Mouse (Mus musculus): ENCODE measurements around the gene Olfr9. TPM values are rescaled to one million over a fixed set of nuclear protein-coding genes. Genes with fewer than 3 reads are reported as not detected.
"Not testable (repeated sequence)": the region's sequence is repeated elsewhere in the genome, so short reads cannot be mapped to it uniquely, and the experiment has no call there.

The Olfr9 gene
- polyA plus RNA-seq (2016; fragmentation: Nextera tagmentation; extraction: Ambion mirVana): 0.06 TPM in 1 of 2 replicates, not detected in the other

DNA sequence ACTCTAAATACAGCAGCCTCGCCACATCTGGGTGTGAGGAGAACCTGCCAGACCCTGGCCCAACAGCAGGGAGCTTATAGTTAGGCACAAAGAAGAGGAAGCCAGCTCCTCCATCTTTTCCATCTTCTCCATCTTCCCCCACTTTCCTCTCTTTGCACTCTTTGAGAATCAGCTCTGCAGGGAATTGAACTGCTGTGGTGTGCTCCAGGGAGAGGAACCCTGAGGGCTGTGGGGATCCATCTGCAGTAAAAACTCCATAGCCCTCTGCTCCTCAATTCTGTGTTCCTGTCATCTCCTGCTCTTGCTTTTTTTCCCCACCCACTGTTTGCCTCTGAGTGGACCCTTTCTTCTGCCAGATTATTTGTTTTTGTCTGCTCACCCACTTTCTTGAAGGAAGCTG lies at the start of gene Olfr9:
Olfr9 (plus strand) TSS at position 301 of the 400 bp plus-strand sequence.
- H3K36me3 ChIP-seq; DNase-seq (ENCODE audit: low spot score): not testable (repeated sequence)
- 68% methylated on average over 1 of the region's 1 CpGs for WGBS

GRCm38 (mm10) chr10:128940475-128941061 lies 48.7 kb upstream of the Olfr9 start:
- Histone ChIP-seq H3K9me3 (no peaks in the 10 kb centered on the region), H3K4me1 (replicated peaks) (no peaks in the 10 kb centered on the region), H3K27ac (no peak overlapping the region), H3K36me3 (no peaks in the 10 kb centered on the region), H3K27me3 (ENCODE audit: insufficient read depth, poor library complexity, severe bottlenecking) (peaks cover 20% of the 10 kb centered on the region), H3K4me3 (no peak overlapping the region)
- DNase-seq (ENCODE audit: low spot score): no peak
- WGBS: 87% methylated on average over 10 of the region's 10 CpGs

More for the DNA sequence above, at the start of gene Olfr9:
- H3K27me3 ChIP-seq (ENCODE audit: insufficient read depth, poor library complexity, severe bottlenecking); H3K27ac ChIP-seq; H3K4me1 ChIP-seq (replicated peaks); H3K4me3 ChIP-seq; H3K9me3 ChIP-seq: not testable (repeated sequence)

GRCm38 (mm10) chr10:128945675-128946074 lies 43.6 kb upstream of the Olfr9 start:
- H3K27ac ChIP-seq: no peak overlapping the region
- 20% methylated on average over 3 of the region's 3 CpGs for WGBS
- DNase-seq (ENCODE audit: low spot score): no peak
- no peaks in the 10 kb centered on the region for H3K4me1 ChIP-seq (replicated peaks)
- H3K36me3 ChIP-seq: no peaks in the 10 kb centered on the region
- no peak overlapping the region for H3K4me3 ChIP-seq
- H3K27me3 ChIP-seq (ENCODE audit: insufficient read depth, poor library complexity, severe bottlenecking): no peaks in the 10 kb centered on the region; the same call in 1 of the 2 replicates
- no peaks in the 10 kb centered on the region for H3K9me3 ChIP-seq

- Histone ChIP-seq H3K27me3 (ENCODE audit: insufficient read depth, poor library complexity, severe bottlenecking) (no peaks in the 10 kb centered on the region; the same call in 1 of the 2 replicates), H3K9me3 (no peaks in the 10 kb centered on the region), H3K36me3 (no peaks in the 10 kb centered on the region), H3K4me3 (no peak overlapping the region), H3K27ac (no peak overlapping the region), H3K4me1 (replicated peaks) (no peaks in the 10 kb centered on the region)
- DNase-seq (ENCODE audit: low spot score): no peak
- WGBS: 94% methylated on average over 4 of the region's 4 CpGs
Measured at GRCm38 (mm10) chr10:128947496-128947895, 41.7 kb upstream of the Olfr9 start.

DNA sequence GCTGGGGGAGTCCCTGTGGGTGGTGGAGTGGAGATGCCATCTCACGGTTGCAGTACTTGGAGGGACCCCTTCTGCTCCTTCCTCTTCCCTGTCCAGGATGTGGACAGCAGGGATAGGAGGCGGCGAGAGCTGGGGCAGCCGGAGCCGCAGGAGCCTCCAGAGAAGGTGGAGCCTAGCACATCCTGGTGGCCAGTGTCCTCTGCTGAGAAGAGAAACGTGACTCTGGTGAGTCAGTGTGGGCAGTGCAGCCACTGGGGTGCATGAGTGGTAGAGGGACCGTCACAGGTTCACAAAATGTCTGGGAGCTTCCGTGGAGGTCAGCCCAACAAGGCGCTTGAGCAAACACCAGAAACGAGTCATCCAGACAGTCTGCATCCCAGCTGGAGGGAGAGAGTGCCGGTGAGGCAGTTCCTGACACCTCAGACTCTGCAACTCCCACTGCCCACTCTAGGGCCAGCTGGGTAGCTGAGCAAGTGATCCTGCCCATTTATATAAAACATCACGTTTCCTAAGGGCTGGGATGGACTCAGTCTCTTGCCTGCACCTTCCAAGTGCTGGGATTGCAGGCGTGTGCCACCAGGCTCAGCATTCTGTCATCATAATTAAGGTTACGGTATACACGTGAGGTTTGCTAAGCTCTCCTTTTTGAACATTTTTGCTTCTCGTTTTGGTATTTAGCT lies 38.9 kb upstream of the Olfr9 start:
- H3K27me3 ChIP-seq (ENCODE audit: insufficient read depth, poor library complexity, severe bottlenecking): no peaks in the 10 kb centered on the region
- 69% methylated on average over 16 of the region's 16 CpGs for WGBS
- H3K36me3 ChIP-seq: no peaks in the 10 kb centered on the region
- no peak overlapping the region for H3K27ac ChIP-seq
- H3K4me3 ChIP-seq: no peak overlapping the region
- no peaks in the 10 kb centered on the region for H3K9me3 ChIP-seq
- no peaks in the 10 kb centered on the region for H3K4me1 ChIP-seq (replicated peaks)
- DNase-seq (ENCODE audit: low spot score): no peak

DNA sequence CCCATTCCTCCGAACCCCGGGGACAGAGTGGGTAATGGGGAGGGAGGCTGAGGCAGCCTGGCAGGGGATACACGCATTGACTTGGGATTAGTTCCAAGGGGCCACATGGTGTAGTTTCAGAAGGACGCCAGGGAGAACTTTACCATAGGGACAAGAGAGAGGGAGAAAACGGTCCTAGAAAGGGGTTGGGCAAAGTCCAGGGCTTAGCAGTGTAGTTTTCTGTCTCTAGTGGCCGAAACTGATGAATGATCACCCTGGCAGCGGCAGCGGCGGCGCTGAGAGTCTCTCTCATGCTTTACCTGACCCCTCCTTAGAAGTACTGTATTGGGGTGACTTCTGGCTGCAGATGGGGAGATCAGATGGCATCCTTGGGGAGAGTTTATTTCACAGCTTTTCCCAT lies 30.9 kb upstream of the Olfr9 start:
- DNase-seq (ENCODE audit: low spot score): no peak
- H3K9me3 ChIP-seq: no peaks in the 10 kb centered on the region
- H3K27me3 ChIP-seq (ENCODE audit: insufficient read depth, poor library complexity, severe bottlenecking): no peaks in the 10 kb centered on the region
- H3K4me1 ChIP-seq (replicated peaks): no peaks in the 10 kb centered on the region
- WGBS: 79% methylated on average over 10 of the region's 10 CpGs
- no peak overlapping the region for H3K4me3 ChIP-seq
- no peak overlapping the region for H3K27ac ChIP-seq
- H3K36me3 ChIP-seq: no peaks in the 10 kb centered on the region

DNA sequence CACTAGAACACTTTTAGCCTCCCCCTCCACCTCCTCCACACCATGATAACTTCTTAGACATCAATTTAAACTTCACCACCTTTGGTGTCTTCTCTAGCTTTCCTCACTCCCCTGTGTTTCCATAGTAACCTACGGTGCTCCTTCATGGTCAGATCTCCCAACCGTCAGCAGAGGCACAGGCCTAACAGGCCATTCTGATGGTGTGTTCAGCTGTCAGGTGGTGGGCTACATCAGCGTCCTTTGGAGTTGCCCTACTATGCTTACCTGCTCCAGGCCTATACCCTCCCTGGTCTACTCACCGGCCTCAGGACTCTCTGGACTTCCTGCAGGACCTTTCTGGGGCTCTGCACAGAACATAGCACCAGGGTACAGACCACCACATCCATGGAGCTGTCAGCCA lies 29.1 kb upstream of the Olfr9 start:
- no peaks in the 10 kb centered on the region for H3K36me3 ChIP-seq
- H3K4me1 ChIP-seq (replicated peaks): no peaks in the 10 kb centered on the region
- no peak for DNase-seq (ENCODE audit: low spot score)
- no peaks in the 10 kb centered on the region for H3K27me3 ChIP-seq (ENCODE audit: insufficient read depth, poor library complexity, severe bottlenecking)
- no peak overlapping the region for H3K4me3 ChIP-seq
- 83% methylated on average over 4 of the region's 4 CpGs for WGBS
- H3K9me3 ChIP-seq: no peaks in the 10 kb centered on the region
- H3K27ac ChIP-seq: no peak overlapping the region

GRCm38 (mm10) chr10:128960590-128961584 lies 28.3 kb upstream of the Olfr9 start, which contains the start of gene Mettl7b:
TSS of gene Mettl7b (minus strand) at chr10:128960988.
- no peaks in the 10 kb centered on the region for H3K27me3 ChIP-seq (ENCODE audit: insufficient read depth, poor library complexity, severe bottlenecking)
- no peak for DNase-seq (ENCODE audit: low spot score)
- no peak within 1 kb of the TSS for H3K4me3 ChIP-seq
- H3K36me3 ChIP-seq: no peaks in the 10 kb centered on the region
- no peak within 1 kb of the TSS for H3K27ac ChIP-seq
- 87% methylated on average over 12 of the region's 12 CpGs for WGBS
- no peaks in the 10 kb centered on the region for H3K9me3 ChIP-seq
- no peaks in the 10 kb centered on the region for H3K4me1 ChIP-seq (replicated peaks)

GRCm38 (mm10) chr10:128964961-128965360 lies 24.3 kb upstream of the Olfr9 start:
- Histone ChIP-seq H3K27ac (no peak overlapping the region), H3K36me3 (no peaks in the 10 kb centered on the region), H3K4me1 (replicated peaks) (no peaks in the 10 kb centered on the region), H3K4me3 (no peak overlapping the region), H3K27me3 (ENCODE audit: insufficient read depth, poor library complexity, severe bottlenecking) (no peaks in the 10 kb centered on the region), H3K9me3 (no peaks in the 10 kb centered on the region)
- DNase-seq (ENCODE audit: low spot score): no peak
- 62% methylated on average over 2 of the region's 2 CpGs for WGBS

GRCm38 (mm10) chr10:128965871-128966270 lies 23.4 kb upstream of the Olfr9 start:
- DNase-seq (ENCODE audit: low spot score): no peak
- H3K4me1 ChIP-seq (replicated peaks): no peaks in the 10 kb centered on the region
- 89% methylated on average over 6 of the region's 6 CpGs for WGBS
- no peaks in the 10 kb centered on the region for H3K36me3 ChIP-seq
- H3K4me3 ChIP-seq: no peak overlapping the region
- H3K27me3 ChIP-seq (ENCODE audit: insufficient read depth, poor library complexity, severe bottlenecking): no peaks in the 10 kb centered on the region
- H3K9me3 ChIP-seq: no peaks in the 10 kb centered on the region
- no peak overlapping the region for H3K27ac ChIP-seq

DNA sequence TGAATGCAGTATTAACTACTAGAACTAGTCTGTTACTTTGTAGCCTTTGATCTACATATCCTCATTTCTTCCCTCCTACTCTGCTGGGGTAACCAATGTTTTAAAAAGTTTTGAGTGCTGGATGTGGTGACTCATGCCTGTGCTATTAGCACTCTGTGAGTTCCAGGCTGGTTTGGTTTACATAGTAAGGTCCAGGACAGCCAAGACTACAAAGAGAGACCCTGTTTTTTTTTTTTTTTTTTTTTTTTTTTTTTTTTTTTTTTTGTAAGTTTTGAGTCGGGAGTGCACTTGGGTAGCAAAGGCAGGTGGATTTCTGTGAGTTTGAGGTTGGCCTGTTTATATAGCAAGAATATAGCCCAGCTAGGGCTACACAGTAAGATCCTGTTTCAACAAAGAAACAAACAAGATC lies 20.9 kb upstream of the Olfr9 start:
- no peaks in the 10 kb centered on the region for H3K27me3 ChIP-seq (ENCODE audit: insufficient read depth, poor library complexity, severe bottlenecking)
- H3K4me3 ChIP-seq: no peak overlapping the region
- 38% methylated on average over 1 of the region's 1 CpGs for WGBS
- no peak overlapping the region for H3K27ac ChIP-seq
- H3K36me3 ChIP-seq: no peaks in the 10 kb centered on the region
- DNase-seq (ENCODE audit: low spot score): no peak
- H3K9me3 ChIP-seq: no peaks in the 10 kb centered on the region
- no peaks in the 10 kb centered on the region for H3K4me1 ChIP-seq (replicated peaks)

GRCm38 (mm10) chr10:128970740-128971250 lies 18.4 kb upstream of the Olfr9 start:
- H3K27me3 ChIP-seq (ENCODE audit: insufficient read depth, poor library complexity, severe bottlenecking): no peaks in the 10 kb centered on the region
- H3K27ac ChIP-seq: no peak overlapping the region
- DNase-seq (ENCODE audit: low spot score): no peak
- no peaks in the 10 kb centered on the region for H3K36me3 ChIP-seq
- H3K4me3 ChIP-seq: no peak overlapping the region
- H3K9me3 ChIP-seq: no peaks in the 10 kb centered on the region
- H3K4me1 ChIP-seq (replicated peaks): no peaks in the 10 kb centered on the region
- WGBS: 51% methylated on average over 1 of the region's 1 CpGs

All from hindbrain, embryonic 10.5 days (tissue).